Mouse (Mus musculus) 416B (cell line): ENCODE data around the gene Acvr1.

ENCODE experiments used
- DNase-seq: peaks from one replicate; pipeline ENCODE4 v3.0.0; 2011; ENCODE audit warnings: low read depth

The Acvr1 gene

GRCm38 (mm10) chr2:58520727-58521126 is 46.2 kb downstream of the Acvr1 start:
- DNase-seq = no peak

- no peak for DNase-seq
These were observed 48.4 kb downstream of the Acvr1 start for GRCm38 (mm10) chr2:58518517-58518916.

DNA sequence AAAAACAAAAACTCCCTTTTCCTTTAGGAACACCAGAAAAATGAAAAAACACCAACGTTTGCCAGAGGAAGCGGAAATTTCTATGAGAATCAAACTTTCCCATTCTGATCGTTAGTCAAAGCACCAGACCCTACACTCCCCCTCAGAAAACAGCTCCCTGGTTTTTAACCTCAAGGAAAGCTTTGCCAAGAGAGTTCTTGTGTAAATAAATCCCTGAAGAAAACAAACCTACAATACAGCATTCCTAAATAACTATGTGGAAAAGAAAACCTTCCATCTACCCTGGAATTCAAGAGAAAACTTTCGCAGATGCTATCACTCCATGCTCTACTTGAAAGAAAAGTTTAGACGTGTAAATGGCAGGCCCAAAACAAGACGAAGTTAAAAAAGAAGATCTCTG is 50.0 kb downstream of the Acvr1 start:
- no peak for DNase-seq

GRCm38 (mm10) chr2:58516000-58516399 is 51.0 kb downstream of the Acvr1 start:
- DNase-seq = no peak

GRCm38 (mm10) chr2:58514489-58514888 is 52.5 kb downstream of the Acvr1 start:
- no peak for DNase-seq

DNA sequence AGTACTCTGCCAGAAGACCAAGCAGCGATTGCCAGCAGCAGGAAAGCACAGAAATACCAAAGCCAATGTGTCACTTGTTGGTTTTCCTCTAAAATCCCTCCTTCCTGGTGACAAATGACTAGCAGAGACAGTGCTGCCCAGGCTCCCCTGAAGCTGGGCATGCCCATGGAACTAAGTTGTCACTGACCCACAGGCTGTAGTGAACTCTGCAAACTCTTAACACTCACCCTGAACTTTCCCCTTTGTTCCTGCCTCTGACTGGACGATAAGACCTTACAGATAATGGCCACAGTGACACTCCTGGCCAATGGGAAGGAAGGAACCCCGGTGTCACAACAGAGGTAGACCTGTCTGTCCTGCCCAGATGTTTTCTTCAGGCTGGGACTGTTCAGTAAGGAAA is 53.7 kb downstream of the Acvr1 start:
- peak; percentile 71 for DNase-seq

DNA sequence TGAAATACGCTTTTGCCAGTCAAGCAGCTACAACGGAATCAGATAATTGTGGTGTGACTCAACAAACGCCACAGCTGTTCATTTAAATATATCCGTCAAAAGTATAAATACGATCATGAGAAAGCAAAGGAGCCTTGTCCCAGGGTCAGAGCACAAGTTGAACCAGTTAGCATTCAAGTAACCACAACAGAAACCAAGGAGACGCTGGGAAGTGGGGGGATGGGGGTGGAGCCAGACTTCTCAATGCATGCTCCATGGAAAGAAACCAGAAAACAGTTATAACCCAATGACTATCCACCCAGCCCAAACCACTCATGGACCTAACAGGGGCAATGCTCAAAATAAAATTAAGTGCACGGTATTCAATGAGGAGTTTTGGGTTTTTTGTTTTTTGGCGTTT is 56.8 kb downstream of the Acvr1 start:
- no peak for DNase-seq

- no peak for DNase-seq
These were observed 61.5 kb downstream of the Acvr1 start for GRCm38 (mm10) chr2:58505306-58506090.

DNA sequence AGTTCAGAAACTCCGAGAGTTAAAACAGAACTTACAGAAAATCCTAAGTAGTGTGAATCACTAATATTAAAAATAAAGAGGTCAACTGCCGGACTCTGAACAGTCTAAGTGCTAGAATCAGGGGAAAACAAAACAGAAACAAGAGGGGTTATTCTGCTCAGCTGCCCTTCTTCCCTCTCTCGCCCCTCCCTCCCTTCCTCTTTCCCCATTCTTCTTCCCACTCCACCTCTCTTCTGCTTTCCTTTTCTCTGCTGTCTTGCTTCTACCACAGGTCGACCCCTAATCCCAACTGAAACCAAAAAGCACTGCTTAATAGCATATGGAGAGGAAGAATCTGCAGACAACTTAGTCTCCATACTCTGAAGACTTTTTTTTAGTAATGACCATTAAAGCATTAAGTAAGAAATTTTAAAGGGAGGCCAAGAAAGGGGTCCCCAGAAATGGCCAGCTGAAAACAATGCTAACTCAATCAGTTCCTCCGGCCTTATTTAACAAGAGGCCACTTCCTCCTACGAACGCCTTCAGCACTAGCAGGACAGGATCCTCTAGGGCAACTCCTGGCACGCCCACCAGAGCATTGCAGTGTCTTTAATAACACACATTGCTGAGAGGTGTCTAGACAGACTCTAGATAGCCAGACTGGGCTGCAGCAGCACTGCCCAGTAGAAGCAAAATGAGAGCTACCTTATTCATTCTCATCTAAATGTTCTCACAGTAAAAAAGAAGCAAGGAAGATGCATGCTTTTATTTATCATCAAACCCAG is 70.1 kb downstream of the Acvr1 start:
- no peak for DNase-seq

DNA sequence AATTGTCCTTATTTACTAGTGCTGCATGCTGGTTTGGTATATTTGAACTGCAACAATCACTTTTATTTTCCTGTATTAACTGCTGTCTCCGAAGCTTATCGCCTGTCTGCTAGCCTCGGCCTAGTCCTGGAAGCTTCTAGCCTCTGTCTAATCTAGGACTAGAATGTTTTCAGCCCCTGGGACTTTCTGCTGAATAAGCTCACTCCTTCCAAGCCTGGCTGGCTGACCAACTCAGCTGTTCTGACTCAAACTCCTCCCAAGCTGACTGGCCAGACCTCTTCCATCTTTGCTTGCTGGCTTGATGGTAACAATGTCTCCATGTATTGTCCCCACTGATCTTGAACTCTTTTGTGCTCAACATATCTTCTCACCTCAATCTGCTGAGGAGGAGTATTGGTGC is 71.7 kb downstream of the Acvr1 start:
- DNase-seq = no peak

DNA sequence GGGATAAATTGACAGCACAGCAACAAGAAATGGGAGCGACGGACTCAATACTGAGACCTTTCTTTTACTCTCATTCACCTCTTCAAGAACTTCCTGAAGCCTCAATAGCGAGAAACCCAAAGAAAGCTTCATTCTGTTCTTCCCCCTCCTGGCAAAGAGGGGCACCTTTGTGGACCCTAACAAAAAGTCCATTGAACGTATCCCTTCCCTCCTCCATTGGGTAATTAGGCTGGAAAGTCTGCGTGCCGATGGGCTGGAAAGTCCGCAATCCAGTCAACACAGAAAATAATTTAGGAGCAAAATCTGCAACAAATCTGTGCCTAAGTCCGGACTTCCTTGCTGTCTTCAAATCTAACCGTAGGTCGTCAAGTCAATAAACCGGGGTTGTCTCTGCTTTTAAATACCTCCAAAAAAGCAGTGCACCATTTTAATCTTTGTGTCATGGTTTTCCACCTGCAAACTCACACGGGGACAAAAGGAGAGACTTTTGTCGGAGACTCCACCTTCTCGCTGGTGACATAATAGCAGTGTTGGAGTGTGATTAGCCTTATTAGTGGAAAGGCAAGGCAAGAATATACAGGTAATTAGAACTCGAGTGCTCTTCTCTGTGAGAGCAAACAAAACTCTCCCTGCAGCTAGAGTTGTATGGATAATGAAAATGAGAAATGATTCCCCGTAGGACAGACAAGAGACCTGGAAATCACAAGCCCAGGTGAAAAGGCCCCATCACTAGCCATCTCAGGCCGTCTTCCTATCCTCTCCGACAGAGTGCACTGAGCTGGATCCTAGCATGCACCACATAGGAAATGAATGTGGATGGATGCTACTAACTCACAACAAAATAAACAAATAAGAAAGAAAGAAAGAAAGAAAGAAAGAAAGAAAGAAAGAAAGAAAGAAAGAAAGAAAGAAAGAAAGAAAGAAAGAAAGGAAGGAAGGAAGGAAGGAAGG is 73.0 kb downstream of the Acvr1 start:
- no peak for DNase-seq

- no peak for DNase-seq
These were observed 77.7 kb downstream of the Acvr1 start for GRCm38 (mm10) chr2:58489275-58489674.

GRCm38 (mm10) chr2:58488404-58488803 is 78.6 kb downstream of the Acvr1 start:
- no peak for DNase-seq

- DNase-seq = no peak
These were observed 79.7 kb downstream of the Acvr1 start for GRCm38 (mm10) chr2:58487279-58487560.

GRCm38 (mm10) chr2:58486441-58487278 is 80.3 kb downstream of the Acvr1 start:
- no peak for DNase-seq

DNA sequence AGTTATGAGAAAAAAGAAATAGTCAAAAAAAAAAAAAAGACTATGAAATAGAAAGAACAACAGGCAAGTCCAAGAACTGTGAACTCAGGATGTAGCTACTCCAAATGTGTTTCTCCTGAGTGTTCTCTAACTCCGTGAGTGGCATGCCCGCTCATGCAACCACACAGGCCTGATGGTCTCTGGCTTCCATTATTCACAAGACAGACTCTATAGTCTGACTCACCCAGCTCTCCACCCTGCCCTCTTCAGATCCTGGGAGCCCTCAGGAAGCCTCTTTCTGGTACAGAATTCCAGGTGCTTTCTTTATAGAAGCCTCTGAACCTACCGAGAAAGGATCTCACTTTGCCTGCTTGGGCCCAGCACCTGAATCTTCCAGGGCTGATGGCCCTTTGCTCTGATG is 81.3 kb downstream of the Acvr1 start:
- DNase-seq = no peak

- peak; percentile 39 for DNase-seq
These were observed 81.8 kb downstream of the Acvr1 start for GRCm38 (mm10) chr2:58485152-58485551.

DNA sequence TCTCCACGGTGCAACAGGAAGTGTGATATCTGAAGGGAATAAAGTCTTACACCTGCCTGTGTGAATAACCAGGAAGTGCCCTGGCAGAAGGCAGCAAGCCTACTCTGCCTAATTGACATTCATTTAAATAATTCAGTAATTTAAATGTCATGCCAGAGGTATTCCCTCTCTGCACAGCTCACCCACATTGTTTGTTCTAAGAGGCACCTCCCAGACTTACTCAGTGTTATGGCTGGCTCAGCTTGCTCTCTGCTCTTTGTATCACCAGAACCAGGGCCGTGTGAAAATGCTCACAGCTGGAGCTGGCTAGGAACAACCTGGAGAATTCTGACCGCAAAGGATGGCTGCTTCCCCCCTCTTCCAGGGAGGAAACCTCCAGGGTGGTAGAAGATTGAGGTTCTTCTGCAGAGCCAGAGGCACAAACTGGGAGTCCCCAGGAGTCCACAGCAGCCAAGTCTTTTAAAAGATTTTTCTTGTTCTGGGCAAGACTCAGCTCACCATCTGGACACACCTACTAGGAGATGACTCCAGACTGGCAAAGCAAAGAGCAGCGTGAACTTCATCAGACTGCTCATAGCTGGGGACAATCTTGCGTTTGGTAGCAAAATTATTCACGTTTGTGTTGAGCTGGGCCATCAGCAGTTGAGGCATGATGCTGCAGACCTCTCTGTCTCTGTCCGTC is 82.5 kb downstream of the Acvr1 start:
- DNase-seq = no peak

DNA sequence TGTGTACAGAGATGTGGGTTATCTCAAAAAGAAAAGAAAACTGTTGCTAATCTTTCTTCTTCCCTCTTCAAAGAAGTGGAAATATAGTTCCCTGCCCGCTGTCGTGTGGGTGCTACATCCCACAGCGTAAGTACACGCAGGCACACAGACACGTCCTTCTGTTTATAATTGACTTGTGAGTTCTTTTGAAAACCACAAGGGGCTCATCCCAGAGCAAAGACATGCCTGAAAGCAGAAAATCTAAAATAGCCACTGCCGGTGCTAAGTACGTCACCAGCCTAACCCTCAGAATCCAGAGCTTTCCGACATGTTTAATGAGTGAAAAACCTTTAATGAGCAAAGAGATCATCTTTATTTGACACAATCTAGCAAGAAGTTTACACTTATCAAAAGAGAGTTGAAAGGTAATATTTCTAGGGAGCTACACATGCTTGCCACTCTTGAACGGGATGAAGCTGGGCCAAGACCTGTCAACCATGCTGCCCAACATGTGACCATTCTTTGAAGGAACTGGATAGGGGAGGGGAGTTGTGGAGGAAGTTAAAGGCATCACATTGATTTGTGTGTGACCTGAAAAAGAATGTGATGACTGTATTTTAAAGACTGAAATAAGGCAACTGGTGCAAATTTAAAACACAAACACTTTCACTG is 85.4 kb downstream of the Acvr1 start:
- no peak for DNase-seq

- DNase-seq = peak; percentile 12
These were observed 86.2 kb downstream of the Acvr1 start for GRCm38 (mm10) chr2:58480764-58481163.

DNA sequence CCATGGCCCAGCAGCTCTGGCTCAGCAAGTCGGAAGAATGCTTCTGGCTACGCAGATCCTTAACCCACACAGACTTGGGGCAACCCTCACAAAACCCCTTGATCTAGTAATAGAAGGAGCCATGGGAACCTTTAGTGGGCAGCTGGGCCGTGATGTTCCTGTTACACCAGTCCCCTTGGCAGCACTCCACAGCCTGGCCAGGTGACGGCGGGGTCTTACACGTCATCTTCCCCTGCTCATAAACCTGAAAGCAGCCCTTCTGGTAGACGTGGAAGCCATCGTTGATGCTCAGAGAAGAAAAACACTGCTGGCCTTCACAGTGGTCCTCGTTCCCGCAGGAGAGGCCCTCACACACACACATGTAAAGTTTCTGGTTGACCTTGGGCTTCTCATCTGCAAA is 87.4 kb downstream of the Acvr1 start:
- DNase-seq = no peak
